Mouse (Mus musculus) kidney, embryonic 15.5 days (tissue): ENCODE measurements around the gene Camk1. TPM values are rescaled to one million over a fixed set of nuclear protein-coding genes. Genes with fewer than 3 reads are reported as not detected.
"Not testable (repeated sequence)": the region's sequence is repeated elsewhere in the genome, so short reads cannot be mapped to it uniquely, and the experiment has no call there.

Experiments
- ATAC-seq: fragments of 200-750 bp; cut with Nextera tagmentation; replicated peaks from 2 replicates; pipeline ENCODE4 v1.8.0; 2017; ENCODE audit warnings: moderate TSS enrichment; ENCODE audit not compliant: low FRiP score
- H3K27ac ChIP-seq: fragments of 300-500 bp; sonication (generic); 2 replicates; pipeline ENCODE4 v1.5.1; 2015; ENCODE audit warnings: mild to moderate bottlenecking, inconsistent platforms
- H3K27me3 ChIP-seq: fragments of 300-500 bp; sonication (generic); 2 replicates; pipeline ENCODE4 v1.6.1; 2015; ENCODE audit warnings: inconsistent platforms
- H3K36me3 ChIP-seq: fragments of 300-500 bp; sonication (generic); 2 replicates; pipeline ENCODE4 v1.6.1; 2015; ENCODE audit warnings: inconsistent platforms
- H3K4me1 ChIP-seq: fragments of 300-500 bp; sonication (generic); 2 replicates; pipeline ENCODE4 v1.6.1; 2015; ENCODE audit warnings: inconsistent platforms
- H3K4me2 ChIP-seq: fragments of 300-500 bp; sonication (generic); 2 replicates; pipeline ENCODE4 v1.6.1; 2015; ENCODE audit warnings: moderate library complexity, mild to moderate bottlenecking, inconsistent platforms
- H3K4me3 ChIP-seq: fragments of 300-500 bp; sonication (generic); replicated peaks from 2 replicates; pipeline ENCODE4 v1.5.1; 2015; ENCODE audit warnings: mild to moderate bottlenecking, inconsistent platforms
- H3K9ac ChIP-seq: fragments of 300-500 bp; sonication (generic); 2 replicates; pipeline ENCODE4 v1.6.1; 2015; ENCODE audit warnings: mild to moderate bottlenecking, inconsistent platforms
- H3K9me3 ChIP-seq: fragments of 300-500 bp; sonication (generic); replicated peaks from 2 replicates; pipeline ENCODE4 v1.6.1; 2016; ENCODE audit warnings: inconsistent platforms
- WGBS: fragments of 180-500 bp; shearing (Covaris S2); methylation state at CpG from one replicate; pipeline ENCODE4 v1.1.7; 2015; ENCODE audit warnings: mixed read lengths; 5-methylcytosine and 5-hydroxymethylcytosine counted together
- polyA plus RNA-seq: library from polyadenylated mRNA; unstranded; fragments of >200 nt; fragmentation: Nextera tagmentation; extraction: Ambion mirVana; gene quantifications from 2 replicates; pipeline ENCODE4 v1.2.1, GENCODE M21; 2015

Gene Camk1
- polyA plus RNA-seq, 1 experiment from 2014 or later: 111 TPM

DNA sequence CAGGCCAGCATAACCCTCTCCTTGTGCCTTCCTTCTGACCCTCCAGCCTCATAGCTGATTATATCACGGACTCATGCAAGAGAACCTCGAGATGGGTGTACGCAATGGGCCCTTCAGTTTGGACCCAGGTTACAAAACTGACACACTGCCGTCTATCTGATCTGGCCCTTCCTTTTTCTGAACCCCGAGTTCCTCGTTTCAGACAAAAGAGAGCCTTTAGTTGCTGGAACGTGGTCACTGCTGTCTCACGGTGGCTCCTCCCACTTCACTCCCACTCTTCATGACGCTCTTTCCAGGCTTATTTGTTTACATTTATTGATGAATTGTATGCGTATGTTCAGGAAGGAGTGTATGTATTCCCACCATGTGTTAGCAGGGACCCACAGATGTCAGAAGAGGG lies 7.9 kb upstream of the Camk1 start:
- 62% methylated on average over 10 of the region's 10 CpGs for WGBS
- no peak for ATAC-seq
- no peak overlapping the region for H3K4me3 ChIP-seq

DNA sequence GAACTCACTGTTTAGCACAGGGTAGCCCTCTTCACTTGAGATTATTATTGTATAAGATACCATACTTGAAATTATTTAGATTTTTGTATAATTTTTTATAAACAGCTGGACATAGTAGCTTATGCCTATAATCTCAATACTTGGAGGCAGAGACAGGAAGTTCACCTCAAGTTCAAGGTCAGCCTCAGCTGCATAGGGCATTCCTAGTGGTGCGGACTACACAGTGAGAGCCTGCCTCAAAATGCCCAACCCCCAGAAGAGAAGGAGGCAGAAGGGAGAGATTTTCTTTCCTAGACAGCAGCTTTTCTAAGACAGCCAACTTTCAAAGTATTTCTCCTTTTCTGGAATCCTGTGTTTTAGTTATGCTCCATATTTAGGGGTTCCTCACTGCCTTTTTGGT lies 7.4 kb upstream of the Camk1 start:
- no peaks in the 10 kb centered on the region for H3K9me3 ChIP-seq
- 81% methylated on average over 1 of the region's 1 CpGs for WGBS
- no peak overlapping the region for H3K27ac ChIP-seq
- no peak overlapping the region for H3K4me3 ChIP-seq
- no peaks in the 10 kb centered on the region for H3K36me3 ChIP-seq
- H3K4me2 ChIP-seq: no peak overlapping the region
- 0 out of 2 replicates have a peak, but pooled peaks cover 2% of the 10 kb centered on the region for H3K4me1 ChIP-seq
- ATAC-seq: no peak
- no peak overlapping the region for H3K9ac ChIP-seq
- H3K27me3 ChIP-seq: no peaks in the 10 kb centered on the region

More for the DNA sequence above, 7.9 kb upstream of the Camk1 start:
- H3K27ac ChIP-seq: no peak overlapping the region
- no peaks in the 10 kb centered on the region for H3K27me3 ChIP-seq
- no peaks in the 10 kb centered on the region for H3K9me3 ChIP-seq
- no peaks in the 10 kb centered on the region for H3K36me3 ChIP-seq
- 0 out of 2 replicates have a peak, but pooled peaks cover 2% of the 10 kb centered on the region for H3K4me1 ChIP-seq
- H3K4me2 ChIP-seq: no peak overlapping the region
- H3K9ac ChIP-seq: no peak overlapping the region

DNA sequence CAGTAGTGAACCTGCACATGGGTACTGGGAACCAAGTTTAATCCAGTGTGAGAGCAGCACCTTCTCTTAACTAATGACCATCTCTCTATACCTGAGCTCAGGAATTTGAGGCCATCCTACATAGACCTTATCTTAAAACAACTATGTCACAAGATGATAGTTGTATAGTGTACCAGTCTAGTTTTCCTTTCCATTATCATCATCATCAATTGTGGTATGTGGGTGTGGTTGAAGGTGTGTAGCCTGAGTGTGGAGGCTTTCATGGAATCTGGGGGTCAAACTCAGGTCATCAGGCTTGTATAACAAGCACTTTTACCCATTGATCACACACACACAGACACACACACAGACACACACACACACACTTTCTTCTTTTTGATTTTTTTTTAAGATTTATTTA lies 6.8 kb upstream of the Camk1 start:
- Histone ChIP-seq H3K4me2 (no peak overlapping the region), H3K9ac (no peak overlapping the region), H3K9me3 (no peaks in the 10 kb centered on the region), H3K4me3 (no peak overlapping the region), H3K27ac (no peak overlapping the region), H3K27me3 (no peaks in the 10 kb centered on the region), H3K36me3 (no peaks in the 10 kb centered on the region), H3K4me1 (0 out of 2 replicates have a peak, but pooled peaks cover 2% of the 10 kb centered on the region)
- ATAC-seq: no peak

DNA sequence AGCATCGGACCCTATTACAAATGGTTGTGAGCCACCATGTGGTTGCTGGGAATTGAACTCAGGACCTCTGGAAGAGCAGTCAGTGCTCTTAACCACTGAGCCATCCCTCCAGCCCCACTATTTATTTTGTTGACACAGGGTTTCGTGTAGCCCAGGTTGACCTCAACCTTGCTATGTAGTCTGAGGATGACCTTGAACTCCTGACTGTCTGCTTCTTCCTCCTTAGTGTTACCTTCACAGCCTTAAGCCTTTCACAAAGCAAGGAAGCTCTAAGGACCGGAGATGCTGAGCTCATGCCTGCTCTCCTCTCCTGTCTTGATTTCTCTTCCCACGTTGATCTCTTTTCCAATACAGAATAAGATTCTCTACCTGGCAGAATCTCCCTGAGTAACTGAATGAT lies 3.1 kb upstream of the Camk1 start:
- Histone ChIP-seq H3K36me3 (no peaks in the 10 kb centered on the region), H3K4me3 (no peak overlapping the region), H3K4me2 (no peak overlapping the region), H3K4me1 (peaks cover 29% of the 10 kb centered on the region), H3K9me3 (no peaks in the 10 kb centered on the region), H3K27ac (no peak overlapping the region), H3K9ac (no peak overlapping the region), H3K27me3 (no peaks in the 10 kb centered on the region)
- no peak for ATAC-seq
- 74% methylated on average over 4 of the region's 4 CpGs for WGBS

DNA sequence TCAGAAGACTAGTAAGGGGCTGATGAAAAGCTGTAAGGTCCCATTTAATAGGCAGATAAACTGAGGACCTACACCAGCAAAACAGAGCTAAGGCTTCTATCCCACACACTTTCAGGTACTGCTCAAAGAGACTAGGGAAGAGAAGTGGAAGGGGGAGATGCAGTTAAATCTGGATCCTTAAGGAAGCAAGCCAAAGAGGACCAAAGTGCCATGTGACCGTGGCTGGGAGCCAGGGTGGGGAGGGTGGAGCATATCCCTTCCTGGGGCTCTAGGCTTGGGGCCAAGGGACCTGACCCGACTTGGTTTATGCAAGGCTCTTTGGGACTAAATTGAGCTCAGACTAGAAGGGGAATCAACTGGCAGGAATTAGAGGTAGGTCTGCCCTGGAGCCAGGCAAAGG lies 537 bp upstream of the Camk1 start:
- H3K4me1 ChIP-seq: peaks cover 34% of the 10 kb centered on the region
- peak overlapping the region; percentile 98; the same call in 1 of the 2 replicates for H3K9ac ChIP-seq
- H3K27me3 ChIP-seq: no peaks in the 10 kb centered on the region
- H3K27ac ChIP-seq: peak overlapping the region; percentile 80
- no peaks in the 10 kb centered on the region for H3K9me3 ChIP-seq
- peak overlapping the region; percentile 77; the same call in 1 of the 2 replicates for H3K4me3 ChIP-seq
- no peak for ATAC-seq
- 36% methylated on average over 2 of the region's 2 CpGs for WGBS
- H3K4me2 ChIP-seq: peak overlapping the region; percentile 90
- H3K36me3 ChIP-seq: peaks cover 20% of the 10 kb centered on the region

DNA sequence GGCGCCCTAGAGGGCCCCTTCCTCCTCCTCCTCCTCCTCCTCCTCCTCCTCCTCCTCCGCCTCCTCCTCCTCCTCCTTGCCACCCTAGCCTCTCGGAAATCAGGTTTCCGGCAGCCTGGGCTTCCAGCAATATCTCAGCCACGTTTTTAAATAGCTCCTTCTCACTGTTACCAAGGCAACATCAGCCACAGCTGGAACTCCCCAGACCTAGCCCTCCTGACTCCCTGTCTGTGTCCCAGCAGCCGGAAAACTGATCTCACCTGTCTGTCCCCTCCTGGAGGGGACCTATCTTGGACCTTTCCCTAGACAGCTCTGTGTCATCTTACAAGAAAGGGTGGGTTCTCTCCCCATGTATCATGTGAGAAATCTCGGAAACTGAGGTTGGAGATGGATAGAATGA lies 1.5 kb downstream of the Camk1 start:
- 19% methylated on average over 4 of the region's 7 CpGs for WGBS

DNA sequence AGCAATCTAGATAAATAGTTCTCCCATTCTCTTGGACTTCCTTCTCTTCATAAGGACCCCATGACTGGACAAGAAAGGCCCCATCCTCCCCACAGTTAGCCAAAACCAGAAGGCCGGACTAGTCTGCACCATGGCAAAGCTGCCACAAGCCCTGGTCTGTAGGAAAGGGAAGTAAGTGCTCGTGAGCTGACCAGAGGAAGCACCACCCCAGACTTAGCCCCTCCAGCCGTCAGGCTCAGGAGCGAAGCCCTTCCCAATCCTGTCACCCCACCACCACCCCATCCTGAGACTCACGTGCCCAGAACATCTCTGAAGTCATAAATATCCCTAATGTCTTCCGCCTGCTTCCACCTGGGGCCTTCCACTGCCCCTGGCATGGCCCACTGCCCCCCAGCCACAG lies 2.2 kb downstream of the Camk1 start:
- Histone ChIP-seq H3K27ac (peak overlapping the region; percentile 74), H3K27me3 (no peaks in the 10 kb centered on the region), H3K4me1 (peaks cover 34% of the 10 kb centered on the region), H3K9ac (peak overlapping the region; percentile 9; the same call in 1 of the 2 replicates), H3K36me3 (peaks cover 44% of the 10 kb centered on the region), H3K4me3 (peak overlapping the region; percentile 16; the same call in 1 of the 2 replicates), H3K9me3 (no peaks in the 10 kb centered on the region), H3K4me2 (peak overlapping the region; percentile 90)
- ATAC-seq: no peak
- WGBS: 48% methylated on average over 6 of the region's 6 CpGs

More for the DNA sequence above, 1.5 kb downstream of the Camk1 start:
- peak overlapping the region; percentile 21; the same call in 1 of the 2 replicates for H3K9ac ChIP-seq
- peaks cover 39% of the 10 kb centered on the region for H3K36me3 ChIP-seq
- peak overlapping the region; percentile 77 for H3K4me3 ChIP-seq
- H3K4me1 ChIP-seq: peaks cover 34% of the 10 kb centered on the region
- H3K9me3 ChIP-seq: no peaks in the 10 kb centered on the region
- H3K27ac ChIP-seq: peak overlapping the region; percentile 80
- peak overlapping the region; percentile 90 for H3K4me2 ChIP-seq
- peak; percentile 26; the same call in 1 of the 2 replicates for ATAC-seq
- no peaks in the 10 kb centered on the region for H3K27me3 ChIP-seq

DNA sequence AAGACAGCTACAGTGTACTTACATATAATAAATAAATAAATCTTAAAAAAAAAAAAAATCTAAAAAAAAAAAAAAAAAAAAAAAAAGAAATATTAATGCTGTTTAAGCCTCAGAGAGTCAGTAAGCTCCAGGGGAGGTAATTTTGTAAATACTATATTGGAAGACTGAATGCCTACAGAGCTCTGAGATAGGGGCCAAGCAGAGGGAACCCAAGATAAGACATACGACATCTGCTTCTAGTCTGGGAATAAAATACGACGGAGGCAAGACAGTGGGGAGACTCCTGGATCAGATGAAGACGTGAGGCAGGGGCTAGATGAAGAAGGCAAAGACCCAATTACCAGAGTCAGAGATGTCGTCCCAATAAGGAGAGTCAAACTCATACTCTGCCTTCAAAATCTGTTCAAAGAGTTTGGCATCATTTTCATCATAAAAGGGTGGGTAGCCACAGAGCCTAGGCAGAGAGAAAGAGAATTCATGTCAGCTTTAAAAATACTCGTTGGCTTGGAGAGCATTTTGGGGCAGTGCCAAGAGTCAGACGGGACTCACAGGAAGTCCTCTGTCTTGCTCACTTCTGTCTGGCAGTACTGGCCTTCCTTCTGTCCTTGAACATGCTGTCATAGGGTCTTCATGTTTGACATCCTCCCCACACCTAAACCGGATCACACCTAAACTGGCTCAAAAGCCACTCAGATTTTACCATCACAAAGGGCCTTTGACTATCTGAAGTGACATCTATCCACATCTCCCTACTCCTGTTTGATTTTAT lies 6.7 kb downstream of the Camk1 start:
- no peaks in the 10 kb centered on the region for H3K27me3 ChIP-seq
- no peak overlapping the region for H3K27ac ChIP-seq
- peaks cover 22% of the 10 kb centered on the region for H3K4me1 ChIP-seq
- ATAC-seq: no peak
- no peak overlapping the region for H3K9ac ChIP-seq
- no peaks in the 10 kb centered on the region for H3K9me3 ChIP-seq
- H3K4me3 ChIP-seq: no peak overlapping the region
- H3K36me3 ChIP-seq: peaks cover 84% of the 10 kb centered on the region
- no peak overlapping the region for H3K4me2 ChIP-seq
- 63% methylated on average over 8 of the region's 8 CpGs for WGBS

DNA sequence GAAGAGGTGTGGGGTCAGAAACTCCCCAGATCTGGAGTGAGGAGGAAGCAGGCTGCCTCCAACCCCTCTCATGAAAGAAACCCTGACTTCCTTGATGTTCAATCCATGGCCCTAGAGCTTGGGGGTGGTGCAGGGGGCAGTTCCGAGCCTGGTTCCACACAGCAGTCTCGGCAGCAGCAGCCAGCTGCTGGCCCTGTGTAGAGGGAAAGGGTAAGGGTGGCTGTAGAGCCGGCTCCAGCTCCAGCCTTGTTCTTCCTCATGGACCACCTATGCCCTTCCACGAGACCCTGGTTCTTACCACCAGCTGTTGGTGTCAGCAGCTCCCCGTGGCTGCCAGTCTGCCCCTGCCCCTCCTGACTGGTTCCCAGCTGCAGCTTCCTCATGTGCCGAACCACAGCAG lies 9.6 kb downstream of the Camk1 start:
- H3K36me3 ChIP-seq: peaks cover 90% of the 10 kb centered on the region
- H3K4me3 ChIP-seq: no peak overlapping the region
- no peak for ATAC-seq
- H3K4me2 ChIP-seq: no peak overlapping the region
- H3K27me3 ChIP-seq: no peaks in the 10 kb centered on the region
- no peak overlapping the region for H3K9ac ChIP-seq
- peaks cover 18% of the 10 kb centered on the region for H3K4me1 ChIP-seq
- WGBS: 61% methylated on average over 6 of the region's 6 CpGs
- H3K9me3 ChIP-seq: no peaks in the 10 kb centered on the region
- H3K27ac ChIP-seq: peak overlapping the region; percentile 87

DNA sequence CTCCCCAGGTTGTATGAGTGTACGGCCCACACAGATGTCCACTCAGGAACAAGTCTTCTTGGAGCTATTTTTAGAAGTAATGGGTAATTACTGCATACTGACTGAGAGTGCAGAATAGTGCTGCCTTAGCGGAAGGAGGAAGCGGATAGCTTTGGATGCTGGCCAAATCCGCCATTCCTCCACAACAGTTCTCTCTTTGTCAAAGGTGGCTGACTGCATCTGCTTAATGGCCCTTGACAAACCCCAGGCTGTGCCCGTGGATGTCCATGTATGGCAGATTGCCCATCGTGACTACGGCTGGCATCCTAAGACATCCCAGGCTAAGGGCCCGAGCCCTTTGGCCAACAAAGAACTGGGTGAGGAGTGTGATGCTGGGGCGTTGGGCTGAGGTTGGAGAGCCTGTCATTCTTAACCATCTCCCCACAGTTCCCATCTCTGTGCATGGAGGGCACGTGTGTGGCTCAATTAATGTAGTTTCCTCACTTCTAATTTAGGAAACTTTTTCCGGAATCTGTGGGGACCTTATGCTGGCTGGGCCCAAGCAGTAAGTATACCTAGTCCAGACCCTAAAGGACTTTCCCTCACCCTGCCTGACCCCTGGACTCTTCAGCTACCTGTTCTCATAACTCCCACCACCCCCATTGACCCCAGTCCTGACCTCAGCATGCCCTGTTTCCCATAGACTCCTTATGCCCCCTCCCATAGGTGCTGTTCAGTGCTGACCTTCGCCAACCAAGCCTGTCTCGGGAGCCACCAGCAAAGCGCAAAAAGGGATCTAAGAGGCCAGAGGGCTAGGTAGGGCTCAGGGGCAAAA lies 10.4 kb downstream of the Camk1 start:
- Histone ChIP-seq H3K9ac (no peak overlapping the region), H3K4me1 (peaks cover 19% of the 10 kb centered on the region), H3K9me3 (no peaks in the 10 kb centered on the region), H3K4me3 (no peak overlapping the region), H3K27me3 (no peaks in the 10 kb centered on the region), H3K4me2 (0 out of 2 replicates have a peak overlapping the region, but pooled peaks have one; percentile 1), H3K27ac (peak overlapping the region; percentile 87), H3K36me3 (peaks cover 90% of the 10 kb centered on the region)
- ATAC-seq: peak; percentile 63
- WGBS: 58% methylated on average over 14 of the region's 14 CpGs

DNA sequence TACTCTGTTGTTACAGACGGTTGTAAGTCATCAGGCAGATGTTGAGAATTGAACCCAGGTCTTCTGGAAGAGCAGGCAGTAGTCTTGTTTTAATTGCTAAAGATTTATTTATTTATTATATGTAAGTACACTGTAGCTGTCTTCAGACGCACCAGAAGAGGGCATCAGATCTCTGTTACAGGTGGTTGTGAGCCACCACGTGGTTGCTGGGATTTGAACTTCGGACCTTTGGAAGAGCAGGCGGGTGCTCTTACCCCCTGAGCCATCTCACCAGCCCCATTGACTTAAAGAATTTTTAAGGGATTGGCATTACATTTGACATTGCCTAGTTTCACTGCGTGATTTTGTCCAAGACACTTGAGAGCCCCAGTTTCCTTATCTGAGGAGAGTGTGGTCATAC lies 11.1 kb downstream of the Camk1 start:
- 0 out of 2 replicates have a peak overlapping the region, but pooled peaks have one; percentile 1 for H3K4me2 ChIP-seq
- ATAC-seq, H3K27me3 ChIP-seq, H3K9ac ChIP-seq, H3K9me3 ChIP-seq, H3K4me3 ChIP-seq: not testable (repeated sequence)
- H3K36me3 ChIP-seq: peaks cover 85% of the 10 kb centered on the region
- 76% methylated on average over 6 of the region's 6 CpGs for WGBS
- peaks cover 21% of the 10 kb centered on the region for H3K4me1 ChIP-seq
- peak overlapping the region; percentile 87 for H3K27ac ChIP-seq

DNA sequence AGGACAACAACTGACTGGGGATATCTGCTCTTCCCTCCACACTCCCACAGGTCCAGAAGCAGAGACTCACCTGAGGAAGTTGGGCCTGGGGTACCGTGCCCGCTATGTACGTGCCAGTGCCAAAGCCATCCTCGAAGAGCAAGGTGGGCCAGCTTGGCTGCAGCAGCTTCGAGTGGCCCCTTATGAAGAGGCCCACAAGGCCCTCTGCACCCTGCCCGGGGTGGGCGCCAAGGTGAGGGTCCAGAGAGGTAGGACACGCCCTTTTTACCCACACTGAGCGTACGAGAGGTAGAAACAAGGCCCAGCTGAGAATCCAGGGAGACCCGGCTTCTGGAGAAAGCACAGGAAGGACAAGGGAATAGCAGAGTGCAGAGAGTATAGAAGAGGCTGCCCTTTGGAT lies 12.1 kb downstream of the Camk1 start:
- peaks cover 21% of the 10 kb centered on the region for H3K4me1 ChIP-seq
- 92% methylated on average over 11 of the region's 11 CpGs for WGBS
- no peak overlapping the region for H3K9ac ChIP-seq
- no peak for ATAC-seq
- H3K9me3 ChIP-seq: no peaks in the 10 kb centered on the region
- no peak overlapping the region for H3K4me2 ChIP-seq
- no peak overlapping the region for H3K27ac ChIP-seq
- H3K27me3 ChIP-seq: no peaks in the 10 kb centered on the region
- peaks cover 76% of the 10 kb centered on the region for H3K36me3 ChIP-seq
- H3K4me3 ChIP-seq: no peak overlapping the region
